ENCODE assay signal across 7 mouse cellular contexts in the genomic region with DNA sequence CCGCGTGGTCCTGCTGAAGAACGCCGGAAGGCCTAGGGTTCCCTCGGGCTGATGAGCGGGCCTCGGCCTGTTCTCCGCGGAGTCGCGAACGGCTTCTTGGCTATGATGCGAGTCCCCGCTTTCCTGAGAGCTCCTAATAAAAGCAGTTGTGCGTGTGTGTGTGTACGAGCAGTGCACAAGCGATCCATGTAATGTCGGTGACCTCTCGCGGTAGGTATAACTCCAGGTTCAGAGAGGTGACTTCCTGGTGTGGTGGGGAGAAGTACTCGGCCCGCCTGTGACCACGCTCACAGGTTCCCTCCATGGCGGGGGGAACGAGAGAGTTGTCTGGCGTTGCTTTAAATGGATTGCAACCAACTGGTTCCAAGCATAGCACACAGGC. TPM values are rescaled to one million over a fixed set of nuclear protein-coding genes. Genes with fewer than 3 reads are reported as not detected.
A peak's percentile ranks its signal among the peaks of the same experiment; 100 is the strongest.
DNase-seq lines count a peak whose midpoint lies in the region; ATAC-seq and TF ChIP-seq lines count a peak whose summit lies in the region.

No protein-coding gene starts in this region.

- no peaks in the 10 kb centered on the region for H3K9me3 ChIP-seq in lung, postnatal 0 days (ENCODE audit: low read length)
- no peaks in the 10 kb centered on the region for H3K9me3 ChIP-seq in embryonic facial prominence, embryonic 14.5 days (ENCODE audit: control insufficient read depth, low read length)

- H3K9ac ChIP-seq in lung, postnatal 0 days (replicated peaks; ENCODE audit: low read depth) = peak overlapping the region; percentile 79
- H3K9ac ChIP-seq in embryonic facial prominence, embryonic 14.5 days (ENCODE audit: low read depth, low read length) = peak overlapping the region; percentile 87

- no peaks in the 10 kb centered on the region; the same call in 1 of the 2 replicates for H3K4me1 ChIP-seq in lung, postnatal 0 days (ENCODE audit: insufficient read depth, low read depth, low read length)
- 0 out of 2 replicates have a peak, but pooled peaks cover 12% of the 10 kb centered on the region for H3K4me1 ChIP-seq in embryonic facial prominence, embryonic 14.5 days (ENCODE audit: control insufficient read depth, insufficient read depth, low read length)

- peaks cover 14% of the 10 kb centered on the region; the same call in 1 of the 2 replicates for H3K36me3 ChIP-seq in lung, postnatal 0 days (ENCODE audit: insufficient read depth, low read length)
- peaks cover 29% of the 10 kb centered on the region for H3K36me3 ChIP-seq in embryonic facial prominence, embryonic 14.5 days (ENCODE audit: control insufficient read depth, insufficient read depth, low read length)

- peak overlapping the region; percentile 86 for H3K27ac ChIP-seq in lung, postnatal 0 days (ENCODE audit: low read length)
- peak overlapping the region; percentile 99 for H3K27ac ChIP-seq in embryonic facial prominence, embryonic 14.5 days (replicated peaks; ENCODE audit: low read depth, low read length)

- WGBS in lung, postnatal 0 days = 2% methylated on average over 26 of the region's 26 CpGs
- 1% methylated on average over 26 of the region's 26 CpGs for WGBS in embryonic facial prominence, embryonic 14.5 days
- WGBS in large intestine, adult 2 months = under 1% methylated on average over 26 of the region's 26 CpGs

- H3K4me2 ChIP-seq in lung, postnatal 0 days (replicated peaks; ENCODE audit: low read depth, low read length) = peak overlapping the region; percentile 93
- peak overlapping the region; percentile 73 for H3K4me2 ChIP-seq in embryonic facial prominence, embryonic 14.5 days (ENCODE audit: low read depth, low read length)

- DNase-seq in lung, postnatal 0 days (ENCODE audit: low spot score) = no peak
- DNase-seq in lung, postnatal 4 days = no peak
- DNase-seq in embryonic facial prominence, embryonic 14.5 days (ENCODE audit: low spot score) = no peak
- DNase-seq in large intestine, adult 2 months (ENCODE audit: low read depth, low spot score) = peak; percentile 18
- DNase-seq in left cerebral cortex, adult 11 months (ENCODE audit: low spot score) = no peak
- no peak for DNase-seq in adrenal gland, adult 2 months

- H3K4me3 ChIP-seq in lung, postnatal 0 days (ENCODE audit: low read depth, low read length) = peak overlapping the region; percentile 87
- H3K4me3 ChIP-seq in embryonic facial prominence, embryonic 14.5 days (ENCODE audit: low read depth, low read length) = peak overlapping the region; percentile 86

- ATAC-seq in lung, postnatal 0 days = peak; percentile 2; the same call in 1 of the 2 replicates
- 0 out of 2 replicates have a peak, but pooled peaks have one; percentile 3 for ATAC-seq in embryonic facial prominence, embryonic 14.5 days (ENCODE audit: low read depth)
- 0 out of 2 replicates have a peak, but pooled peaks have one; percentile 19 for ATAC-seq in monocyte, adult 5-6 weeks (replicated peaks; ENCODE audit: insufficient number of reproducible peaks, low FRiP score, low TSS enrichment, poor library complexity, severe bottlenecking)

- no peak for TF ChIP-seq EP300 in lung, postnatal 0 days (IDR thresholded peaks at IDR 0.05)

- TF ChIP-seq CTCF in lung, postnatal 0 days (IDR thresholded peaks at IDR 0.05) = no peak

- no peaks in the 10 kb centered on the region for H3K27me3 ChIP-seq in lung, postnatal 0 days (replicated peaks; ENCODE audit: insufficient read depth, low read length)
- no peaks in the 10 kb centered on the region for H3K27me3 ChIP-seq in embryonic facial prominence, embryonic 14.5 days (replicated peaks; ENCODE audit: control insufficient read depth, insufficient read depth, low read length)

RNA-seq across cellular contexts. Expression of a gene that starts 0.6 kb away (rescaled TPM):
- 139 and 140 TPM in 2 replicates for polyA plus RNA-seq in lung, postnatal 0 days (2015; fragmentation: Nextera tagmentation; extraction: Ambion mirVana)
- 285 and 297 TPM in 2 replicates for polyA plus RNA-seq in embryonic facial prominence, embryonic 14.5 days (2014; fragmentation: Nextera tagmentation; extraction: Ambion mirVana)
- 4.9 and 6.1 TPM in 2 replicates for polyA plus RNA-seq in large intestine, adult 2 months (2012; rRNA removed)
- 271 to 340 TPM (median 288 TPM) in 3 replicates for total RNA-seq in monocyte, adult 5-6 weeks (2017)
- total RNA-seq in adrenal gland, adult 2 months (2021) = 100 to 1,000 TPM; 183 to 192 TPM
- 4.8 and 8.9 TPM in 2 replicates for polyA plus RNA-seq in adrenal gland, adult 2 months (2012; rRNA removed)

RNA-seq across cellular contexts. Expression of a gene that starts 57.2 kb away (rescaled TPM):
- polyA plus RNA-seq in lung, postnatal 0 days (2015; fragmentation: Nextera tagmentation; extraction: Ambion mirVana) = 5.9 TPM in 2 replicates
- 4.9 and 5.7 TPM in 2 replicates for polyA plus RNA-seq in embryonic facial prominence, embryonic 14.5 days (2014; fragmentation: Nextera tagmentation; extraction: Ambion mirVana)
- 89.1 and 133 TPM in 2 replicates for polyA plus RNA-seq in large intestine, adult 2 months (2012; rRNA removed)
- 1.9 to 10.4 TPM (median 2.5 TPM) in 3 replicates for total RNA-seq in monocyte, adult 5-6 weeks (2017)
- total RNA-seq in adrenal gland, adult 2 months (2021) = under 1 TPM; 0.21 to 0.26 TPM
- 0.36 and 0.40 TPM in 2 replicates for polyA plus RNA-seq in adrenal gland, adult 2 months (2012; rRNA removed)

Comparison
In these comparisons a context has a peak if more than half of its experiments do, and no peak if none do; other contexts are left out.
1. RNA of a gene that starts 0.6 kb away (polyA plus RNA-seq): 285 to 297 TPM in embryonic facial prominence, embryonic 14.5 days and 139 to 140 TPM in lung, postnatal 0 days; 4.8 to 8.9 TPM in adrenal gland, adult 2 months and 4.9 to 6.1 TPM in large intestine, adult 2 months; every median in the first group is over 10 times any median in the second.
2. RNA of a gene that starts 57.2 kb away (polyA plus RNA-seq): 89.1 to 133 TPM in large intestine, adult 2 months; 5.9 TPM in lung, postnatal 0 days, 4.9 to 5.7 TPM in embryonic facial prominence, embryonic 14.5 days and 0.36 to 0.40 TPM in adrenal gland, adult 2 months; every median in the first group is over 10 times any median in the second.
3. Peak in every context shown above with its lines, with median percentiles within 50 percentile points of each other: ATAC-seq.